Mouse (Mus musculus): ENCODE measurements around the gene Slc2a4. TPM values are rescaled to one million over a fixed set of nuclear protein-coding genes. Genes with fewer than 3 reads are reported as not detected.

Gene Slc2a4
- polyA plus RNA-seq, 1 experiment from 2014 or later: 9.9 TPM

- WGBS: 47% methylated on average over 9 of the region's 9 CpGs
- Histone ChIP-seq H3K9me3 (no peaks in the 10 kb centered on the region), H3K4me2 (replicated peaks) (peak overlapping the region; percentile 99), H3K27me3 (no peaks in the 10 kb centered on the region), H3K9ac (replicated peaks) (peak overlapping the region; percentile 95), H3K4me1 (peaks cover 45% of the 10 kb centered on the region), H3K27ac (replicated peaks) (no peak overlapping the region), H3K36me3 (peaks cover 75% of the 10 kb centered on the region), H3K4me3 (peak overlapping the region; percentile 92)
- ATAC-seq (ENCODE audit: low FRiP score, low read depth): no peak
Measured at GRCm38 (mm10) chr11:69914917-69915430, 33.0 kb downstream of the Slc2a4 start.

DNA sequence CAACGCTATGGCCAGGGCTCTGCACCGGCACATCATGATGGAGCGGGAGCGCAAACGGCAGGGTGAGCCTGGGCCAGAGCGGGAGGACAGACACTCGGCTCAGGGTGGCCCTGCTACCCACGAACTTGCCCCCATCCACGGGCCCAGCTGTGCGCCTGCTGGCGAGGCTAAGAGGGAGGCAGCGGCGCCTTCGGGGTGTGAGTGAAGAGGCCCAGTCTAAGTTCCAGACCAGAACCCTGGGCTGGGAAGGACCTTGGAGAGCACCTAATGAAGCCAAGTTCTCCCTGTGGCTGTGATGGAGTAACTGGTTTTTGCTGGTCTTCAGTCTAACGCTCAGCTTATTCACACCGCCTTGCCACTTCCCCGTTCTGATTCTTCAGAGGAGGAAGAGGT, 33.6 kb downstream of the Slc2a4 start:
- H3K4me2 ChIP-seq (replicated peaks): peak overlapping the region; percentile 99
- H3K27me3 ChIP-seq: no peaks in the 10 kb centered on the region
- H3K4me3 ChIP-seq: peak overlapping the region; percentile 92
- H3K4me1 ChIP-seq: peaks cover 40% of the 10 kb centered on the region
- H3K27ac ChIP-seq (replicated peaks): peak overlapping the region; percentile 87
- WGBS: 1% methylated on average over 17 of the region's 17 CpGs
- peak overlapping the region; percentile 95 for H3K9ac ChIP-seq (replicated peaks)
- no peaks in the 10 kb centered on the region for H3K9me3 ChIP-seq
- no peak; the same call in 1 of the 2 replicates for ATAC-seq (ENCODE audit: low FRiP score, low read depth)
- H3K36me3 ChIP-seq: peaks cover 81% of the 10 kb centered on the region

- WGBS: 3% methylated on average over 59 of the region's 61 CpGs
- peaks cover 34% of the 10 kb centered on the region for H3K4me1 ChIP-seq
- ATAC-seq (ENCODE audit: low FRiP score, low read depth): peak; percentile 84
Measured at GRCm38 (mm10) chr11:69913554-69914371, 34.2 kb downstream of the Slc2a4 start, which contains the start of gene Gps2. TSS of gene Gps2 (plus strand) at chr11:69913888.

GRCm38 (mm10) chr11:69912716-69913530, 35.1 kb downstream of the Slc2a4 start:
- Histone ChIP-seq H3K27me3 (no peaks in the 10 kb centered on the region), H3K36me3 (peaks cover 84% of the 10 kb centered on the region), H3K27ac (replicated peaks) (peak overlapping the region; percentile 87), H3K4me3 (peak overlapping the region; percentile 92), H3K9me3 (no peaks in the 10 kb centered on the region), H3K4me1 (peaks cover 32% of the 10 kb centered on the region), H3K4me2 (replicated peaks) (peak overlapping the region; percentile 99), H3K9ac (replicated peaks) (peak overlapping the region; percentile 95)
- whole genome bisulfite sequencing: 77% methylated on average over 15 of the region's 15 CpGs
- peak; percentile 35; the same call in 1 of the 2 replicates for ATAC-seq (ENCODE audit: low FRiP score, low read depth)

More at GRCm38 (mm10) chr11:69913554-69914371, 34.2 kb downstream of the Slc2a4 start, which contains the start of gene Gps2:
- Histone ChIP-seq H3K4me3 (peak within 1 kb of the TSS; percentile 92), H3K4me2 (replicated peaks) (peak within 1 kb of the TSS; percentile 99), H3K9ac (replicated peaks) (peak within 1 kb of the TSS; percentile 95), H3K27me3 (no peaks in the 10 kb centered on the region), H3K9me3 (no peaks in the 10 kb centered on the region), H3K27ac (replicated peaks) (peak within 1 kb of the TSS; percentile 87), H3K36me3 (peaks cover 84% of the 10 kb centered on the region)

GRCm38 (mm10) chr11:69911701-69912100, 36.3 kb downstream of the Slc2a4 start:
- Histone ChIP-seq H3K27ac (replicated peaks) (no peak overlapping the region), H3K36me3 (peaks cover 84% of the 10 kb centered on the region), H3K27me3 (no peaks in the 10 kb centered on the region), H3K4me3 (no peak overlapping the region), H3K4me1 (peaks cover 32% of the 10 kb centered on the region), H3K9ac (replicated peaks) (no peak overlapping the region), H3K9me3 (no peaks in the 10 kb centered on the region), H3K4me2 (replicated peaks) (no peak overlapping the region)
- 94% methylated on average over 6 of the region's 6 CpGs for WGBS
- ATAC-seq (ENCODE audit: low FRiP score, low read depth): no peak

GRCm38 (mm10) chr11:69910781-69911560, 37.0 kb downstream of the Slc2a4 start:
- H3K27me3 ChIP-seq: no peaks in the 10 kb centered on the region
- peaks cover 27% of the 10 kb centered on the region for H3K4me1 ChIP-seq
- H3K4me3 ChIP-seq: no peak overlapping the region
- WGBS: 94% methylated on average over 17 of the region's 17 CpGs
- H3K36me3 ChIP-seq: peaks cover 84% of the 10 kb centered on the region
- H3K27ac ChIP-seq (replicated peaks): no peak overlapping the region
- no peak overlapping the region for H3K4me2 ChIP-seq (replicated peaks)
- no peaks in the 10 kb centered on the region for H3K9me3 ChIP-seq
- ATAC-seq (ENCODE audit: low FRiP score, low read depth): no peak
- H3K9ac ChIP-seq (replicated peaks): no peak overlapping the region

- peaks cover 19% of the 10 kb centered on the region for H3K4me1 ChIP-seq
- ATAC-seq (ENCODE audit: low FRiP score, low read depth): no peak
- no peaks in the 10 kb centered on the region for H3K27me3 ChIP-seq
- no peak overlapping the region for H3K27ac ChIP-seq (replicated peaks)
- no peaks in the 10 kb centered on the region for H3K9me3 ChIP-seq
- 0 out of 2 replicates have a peak overlapping the region, but pooled peaks have one; percentile 1 for H3K9ac ChIP-seq (replicated peaks)
- peaks cover 84% of the 10 kb centered on the region for H3K36me3 ChIP-seq
- no peak overlapping the region for H3K4me2 ChIP-seq (replicated peaks)
- WGBS: 94% methylated on average over 8 of the region's 8 CpGs
- no peak overlapping the region for H3K4me3 ChIP-seq
Measured at GRCm38 (mm10) chr11:69910177-69910576, 37.8 kb downstream of the Slc2a4 start.

- H3K4me1 ChIP-seq: peaks cover 9% of the 10 kb centered on the region
- no peak overlapping the region for H3K4me2 ChIP-seq (replicated peaks)
- H3K27me3 ChIP-seq: no peaks in the 10 kb centered on the region
- no peak overlapping the region for H3K27ac ChIP-seq (replicated peaks)
- no peak overlapping the region for H3K4me3 ChIP-seq
- 90% methylated on average over 5 of the region's 5 CpGs for WGBS
- no peak for ATAC-seq (ENCODE audit: low FRiP score, low read depth)
- H3K36me3 ChIP-seq: peaks cover 92% of the 10 kb centered on the region
- no peaks in the 10 kb centered on the region for H3K9me3 ChIP-seq
- H3K9ac ChIP-seq (replicated peaks): no peak overlapping the region
Measured at GRCm38 (mm10) chr11:69909174-69909573, 38.8 kb downstream of the Slc2a4 start.

DNA sequence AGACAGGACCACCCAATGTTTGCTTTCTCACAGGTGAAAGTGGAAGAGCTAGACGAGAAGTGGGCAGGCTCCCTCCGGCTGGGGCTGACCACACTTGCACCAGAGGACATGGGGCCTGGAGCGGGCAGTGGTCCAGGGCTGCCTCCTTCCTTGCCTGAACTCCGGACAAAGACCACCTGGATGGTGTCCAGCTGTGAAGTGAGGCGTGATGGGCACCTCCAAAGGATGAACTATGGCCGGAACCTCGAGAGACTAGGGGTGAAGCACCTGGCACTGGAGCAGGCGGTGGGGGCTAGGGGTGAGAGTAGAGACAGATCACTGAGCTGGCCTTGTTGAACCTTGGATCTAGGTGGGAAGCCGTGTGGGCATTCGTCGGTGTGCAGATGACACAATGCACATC, 39.3 kb downstream of the Slc2a4 start:
- Histone ChIP-seq H3K36me3 (peaks cover 97% of the 10 kb centered on the region), H3K4me3 (no peak overlapping the region), H3K9me3 (no peaks in the 10 kb centered on the region), H3K27me3 (no peaks in the 10 kb centered on the region), H3K4me1 (peaks cover 8% of the 10 kb centered on the region), H3K9ac (replicated peaks) (no peak overlapping the region), H3K27ac (replicated peaks) (no peak overlapping the region), H3K4me2 (replicated peaks) (no peak overlapping the region)
- 93% methylated on average over 11 of the region's 11 CpGs for WGBS
- ATAC-seq (ENCODE audit: low FRiP score, low read depth): no peak

- no peak overlapping the region for H3K4me2 ChIP-seq (replicated peaks)
- ATAC-seq (ENCODE audit: low FRiP score, low read depth): no peak
- 97% methylated on average over 9 of the region's 9 CpGs for WGBS
- no peaks in the 10 kb centered on the region for H3K27me3 ChIP-seq
- peaks cover 20% of the 10 kb centered on the region for H3K4me1 ChIP-seq
- H3K27ac ChIP-seq (replicated peaks): no peak overlapping the region
- no peaks in the 10 kb centered on the region for H3K9me3 ChIP-seq
- peaks cover 64% of the 10 kb centered on the region for H3K36me3 ChIP-seq
- no peak overlapping the region for H3K4me3 ChIP-seq
- no peak overlapping the region for H3K9ac ChIP-seq (replicated peaks)
Measured at GRCm38 (mm10) chr11:69904311-69904710, 43.7 kb downstream of the Slc2a4 start.

GRCm38 (mm10) chr11:69902972-69903371, 45.0 kb downstream of the Slc2a4 start:
- no peak overlapping the region for H3K27ac ChIP-seq (replicated peaks)
- peak overlapping the region; percentile 94 for H3K4me3 ChIP-seq
- no peak for ATAC-seq (ENCODE audit: low FRiP score, low read depth)
- peaks cover 50% of the 10 kb centered on the region for H3K36me3 ChIP-seq
- peak overlapping the region; percentile 95; the same call in 1 of the 2 replicates for H3K9ac ChIP-seq (replicated peaks)
- WGBS: 93% methylated on average over 13 of the region's 13 CpGs
- H3K9me3 ChIP-seq: no peaks in the 10 kb centered on the region
- H3K27me3 ChIP-seq: no peaks in the 10 kb centered on the region
- H3K4me2 ChIP-seq (replicated peaks): peak overlapping the region; percentile 82
- peaks cover 27% of the 10 kb centered on the region for H3K4me1 ChIP-seq

Data from midbrain, embryonic 12.5 days (tissue).